Mouse (Mus musculus): Measurements from ENCODE around the gene Hils1. TPM values are rescaled to one million over a fixed set of nuclear protein-coding genes. Genes with fewer than 3 reads are reported as not detected.
A peak's percentile ranks its signal among the peaks of the same experiment; 100 is the strongest.

Hils1 gene
- polyA plus RNA-seq, 1 experiment from 2014 or later = not detected

GRCm38 (mm10) chr11:94994208-94994814, 26.9 kb downstream of the Hils1 start:
- peaks cover 53% of the 10 kb centered on the region for H3K4me1 ChIP-seq (ENCODE audit: control insufficient read depth, insufficient read depth, low read length)
- H3K36me3 ChIP-seq (ENCODE audit: control insufficient read depth, insufficient read depth, low read length) = peaks cover 9% of the 10 kb centered on the region; the same call in 1 of the 2 replicates
- no peak overlapping the region for H3K27ac ChIP-seq (ENCODE audit: low read depth, low read length)
- peak overlapping the region; percentile 98 for H3K9ac ChIP-seq (replicated peaks; ENCODE audit: low read depth, low read length)
- peak overlapping the region; percentile 97 for H3K4me3 ChIP-seq (ENCODE audit: low read depth, low read length)
- H3K9me3 ChIP-seq (ENCODE audit: control insufficient read depth, low read length) = no peaks in the 10 kb centered on the region
- WGBS = 47% methylated on average over 10 of the region's 10 CpGs
- peak overlapping the region; percentile 100 for H3K4me2 ChIP-seq (ENCODE audit: low read depth, low read length)
- peaks cover 4% of the 10 kb centered on the region; the same call in 1 of the 2 replicates for H3K27me3 ChIP-seq (ENCODE audit: control insufficient read depth, insufficient read depth, low read length)
- ATAC-seq (ENCODE audit: low read depth) = no peak

- no peak for ATAC-seq (ENCODE audit: low read depth)
- H3K4me1 ChIP-seq (ENCODE audit: control insufficient read depth, insufficient read depth, low read length) = peaks cover 50% of the 10 kb centered on the region
- H3K36me3 ChIP-seq (ENCODE audit: control insufficient read depth, insufficient read depth, low read length) = peaks cover 18% of the 10 kb centered on the region
- no peak overlapping the region for H3K27ac ChIP-seq (ENCODE audit: low read depth, low read length)
- no peaks in the 10 kb centered on the region for H3K9me3 ChIP-seq (ENCODE audit: control insufficient read depth, low read length)
- H3K4me2 ChIP-seq (ENCODE audit: low read depth, low read length) = peak overlapping the region; percentile 100
- 78% methylated on average over 11 of the region's 11 CpGs for WGBS
- peak overlapping the region; percentile 97 for H3K4me3 ChIP-seq (ENCODE audit: low read depth, low read length)
- peak overlapping the region; percentile 98; the same call in 1 of the 2 replicates for H3K9ac ChIP-seq (replicated peaks; ENCODE audit: low read depth, low read length)
- peaks cover 4% of the 10 kb centered on the region; the same call in 1 of the 2 replicates for H3K27me3 ChIP-seq (ENCODE audit: control insufficient read depth, insufficient read depth, low read length)
These were observed 27.8 kb downstream of the Hils1 start for GRCm38 (mm10) chr11:94994947-94995772.

- 87% methylated on average over 8 of the region's 8 CpGs for WGBS
- peaks cover 52% of the 10 kb centered on the region for H3K4me1 ChIP-seq (ENCODE audit: control insufficient read depth, insufficient read depth, low read length)
- H3K9ac ChIP-seq (replicated peaks; ENCODE audit: low read depth, low read length) = no peak overlapping the region
- no peak overlapping the region for H3K27ac ChIP-seq (ENCODE audit: low read depth, low read length)
- peaks cover 27% of the 10 kb centered on the region for H3K36me3 ChIP-seq (ENCODE audit: control insufficient read depth, insufficient read depth, low read length)
- H3K4me3 ChIP-seq (ENCODE audit: low read depth, low read length) = no peak overlapping the region
- peak overlapping the region; percentile 100; the same call in 1 of the 2 replicates for H3K4me2 ChIP-seq (ENCODE audit: low read depth, low read length)
- H3K27me3 ChIP-seq (ENCODE audit: control insufficient read depth, insufficient read depth, low read length) = peaks cover 4% of the 10 kb centered on the region; the same call in 1 of the 2 replicates
- no peaks in the 10 kb centered on the region for H3K9me3 ChIP-seq (ENCODE audit: control insufficient read depth, low read length)
- no peak for ATAC-seq (ENCODE audit: low read depth)
These were observed 28.7 kb downstream of the Hils1 start for GRCm38 (mm10) chr11:94996101-94996500.

- ATAC-seq (ENCODE audit: low read depth) = no peak
- H3K9me3 ChIP-seq (ENCODE audit: control insufficient read depth, low read length) = no peaks in the 10 kb centered on the region
- no peak overlapping the region for H3K4me2 ChIP-seq (ENCODE audit: low read depth, low read length)
- H3K27ac ChIP-seq (ENCODE audit: low read depth, low read length) = no peak overlapping the region
- WGBS = 99% methylated on average over 6 of the region's 6 CpGs
- H3K4me3 ChIP-seq (ENCODE audit: low read depth, low read length) = no peak overlapping the region
- no peak overlapping the region for H3K9ac ChIP-seq (replicated peaks; ENCODE audit: low read depth, low read length)
- H3K27me3 ChIP-seq (ENCODE audit: control insufficient read depth, insufficient read depth, low read length) = peaks cover 4% of the 10 kb centered on the region; the same call in 1 of the 2 replicates
- peaks cover 52% of the 10 kb centered on the region for H3K4me1 ChIP-seq (ENCODE audit: control insufficient read depth, insufficient read depth, low read length)
- H3K36me3 ChIP-seq (ENCODE audit: control insufficient read depth, insufficient read depth, low read length) = peaks cover 34% of the 10 kb centered on the region
These were observed 29.6 kb downstream of the Hils1 start for GRCm38 (mm10) chr11:94996984-94997383.

GRCm38 (mm10) chr11:94997596-94997995, 30.2 kb downstream of the Hils1 start:
- Histone ChIP-seq H3K4me3 (ENCODE audit: low read depth, low read length) (no peak overlapping the region), H3K27me3 (ENCODE audit: control insufficient read depth, insufficient read depth, low read length) (no peaks in the 10 kb centered on the region), H3K4me1 (ENCODE audit: control insufficient read depth, insufficient read depth, low read length) (peaks cover 49% of the 10 kb centered on the region), H3K36me3 (ENCODE audit: control insufficient read depth, insufficient read depth, low read length) (peaks cover 40% of the 10 kb centered on the region), H3K27ac (ENCODE audit: low read depth, low read length) (no peak overlapping the region), H3K9ac (replicated peaks; ENCODE audit: low read depth, low read length) (no peak overlapping the region), H3K9me3 (ENCODE audit: control insufficient read depth, low read length) (no peaks in the 10 kb centered on the region), H3K4me2 (ENCODE audit: low read depth, low read length) (no peak overlapping the region; the same call in 1 of the 2 replicates)
- ATAC-seq (ENCODE audit: low read depth) = no peak
- WGBS = 56% methylated on average over 5 of the region's 5 CpGs

- Histone ChIP-seq H3K4me3 (ENCODE audit: low read depth, low read length) (no peak overlapping the region), H3K27ac (ENCODE audit: low read depth, low read length) (no peak overlapping the region), H3K9me3 (ENCODE audit: control insufficient read depth, low read length) (no peaks in the 10 kb centered on the region), H3K4me1 (ENCODE audit: control insufficient read depth, insufficient read depth, low read length) (peaks cover 48% of the 10 kb centered on the region), H3K9ac (replicated peaks; ENCODE audit: low read depth, low read length) (no peak overlapping the region), H3K4me2 (ENCODE audit: low read depth, low read length) (no peak overlapping the region; the same call in 1 of the 2 replicates), H3K36me3 (ENCODE audit: control insufficient read depth, insufficient read depth, low read length) (peaks cover 45% of the 10 kb centered on the region), H3K27me3 (ENCODE audit: control insufficient read depth, insufficient read depth, low read length) (no peaks in the 10 kb centered on the region)
- 68% methylated on average over 16 of the region's 16 CpGs for WGBS
- peak; percentile 7; the same call in 1 of the 2 replicates for ATAC-seq (ENCODE audit: low read depth)
These were observed 30.7 kb downstream of the Hils1 start for GRCm38 (mm10) chr11:94998041-94998531.

GRCm38 (mm10) chr11:95000128-95000527, 32.7 kb downstream of the Hils1 start:
- Histone ChIP-seq H3K27me3 (ENCODE audit: control insufficient read depth, insufficient read depth, low read length) (no peaks in the 10 kb centered on the region), H3K27ac (ENCODE audit: low read depth, low read length) (no peak overlapping the region), H3K9me3 (ENCODE audit: control insufficient read depth, low read length) (no peaks in the 10 kb centered on the region), H3K36me3 (ENCODE audit: control insufficient read depth, insufficient read depth, low read length) (peaks cover 59% of the 10 kb centered on the region), H3K4me1 (ENCODE audit: control insufficient read depth, insufficient read depth, low read length) (peaks cover 27% of the 10 kb centered on the region), H3K4me2 (ENCODE audit: low read depth, low read length) (peak overlapping the region; percentile 0; the same call in 1 of the 2 replicates), H3K9ac (replicated peaks; ENCODE audit: low read depth, low read length) (no peak overlapping the region), H3K4me3 (ENCODE audit: low read depth, low read length) (no peak overlapping the region)
- WGBS = 73% methylated on average over 8 of the region's 8 CpGs
- ATAC-seq (ENCODE audit: low read depth) = no peak

GRCm38 (mm10) chr11:95000548-95000947, 33.2 kb downstream of the Hils1 start:
- ATAC-seq (ENCODE audit: low read depth) = peak; percentile 1; the same call in 1 of the 2 replicates
- Histone ChIP-seq H3K4me3 (ENCODE audit: low read depth, low read length) (no peak overlapping the region), H3K9ac (replicated peaks; ENCODE audit: low read depth, low read length) (no peak overlapping the region), H3K4me2 (ENCODE audit: low read depth, low read length) (peak overlapping the region; percentile 0; the same call in 1 of the 2 replicates), H3K27ac (ENCODE audit: low read depth, low read length) (0 out of 2 replicates have a peak overlapping the region, but pooled peaks have one; percentile 55), H3K27me3 (ENCODE audit: control insufficient read depth, insufficient read depth, low read length) (no peaks in the 10 kb centered on the region), H3K9me3 (ENCODE audit: control insufficient read depth, low read length) (no peaks in the 10 kb centered on the region), H3K4me1 (ENCODE audit: control insufficient read depth, insufficient read depth, low read length) (peaks cover 23% of the 10 kb centered on the region), H3K36me3 (ENCODE audit: control insufficient read depth, insufficient read depth, low read length) (peaks cover 59% of the 10 kb centered on the region)
- 45% methylated on average over 4 of the region's 4 CpGs for WGBS

All from neural tube, embryonic 14.5 days (tissue).